Mouse (Mus musculus) adrenal gland, adult 10 weeks (tissue): ENCODE data around the gene Srrm2. TPM values are rescaled to one million over a fixed set of nuclear protein-coding genes. Genes with fewer than 3 reads are reported as not detected.

Source experiments
- polyA plus RNA-seq: library from polyadenylated mRNA; stranded (reverse); fragments of 350-450 nt; fragmentation: Illumina TruSeq; extraction: RNeasy Lipid Tissue Mini Kit (QIAGEN cat#74804); gene quantifications from one replicate; pipeline ENCODE4 v1.2.3, GENCODE M21; 2014; ENCODE audit warnings: low read depth, low replicate concordance

The Srrm2 gene
- polyA plus RNA-seq = 189 TPM

GRCm38 (mm10) chr17:23790269-23791078 lies at the start of gene Srrm2:
Srrm2 (plus strand) TSS chr17:23790532.

GRCm38 (mm10) chr17:23740598-23741021 lies 49.7 kb upstream of the Srrm2 start, which contains the start of gene Paqr4:
Paqr4 (minus strand) TSS chr17:23740867.

GRCm38 (mm10) chr17:23745301-23746251 lies 44.8 kb upstream of the Srrm2 start, which contains the start of gene Kremen2:
Kremen2 (minus strand) TSS chr17:23745833.

GRCm38 (mm10) chr17:23771284-23772218 lies 18.8 kb upstream of the Srrm2 start, which contains the start of gene Flywch1:
Flywch1 (minus strand) TSS chr17:23771602.

GRCm38 (mm10) chr17:23785561-23786471 lies 4.5 kb upstream of the Srrm2 start, which contains the start of gene Flywch2:
Flywch2 (minus strand) TSS chr17:23786081.

GRCm38 (mm10) chr17:23829064-23829619 lies 38.8 kb downstream of the Srrm2 start, which contains the start of gene Elob:
Elob (minus strand) TSS chr17:23829136.

GRCm38 (mm10) chr17:23836006-23836575 lies 45.8 kb downstream of the Srrm2 start, which contains the start of gene Prss33:
Prss33 (minus strand) TSS chr17:23836056.

GRCm38 (mm10) chr17:23843812-23844273 lies 53.5 kb downstream of the Srrm2 start, which contains the start of the genes Prss32 and Prss41:
Prss32 (plus strand) TSS chr17:23843855.
Prss41 (minus strand) TSS chr17:23844172.

GRCm38 (mm10) chr17:23867756-23868155 lies 77.4 kb downstream of the Srrm2 start, which contains the start of gene Prss21:
Prss21 (plus strand) TSS chr17:23868056.

Other genes starting within 250 kb of the Srrm2 start
- gene Zfp213, start 226.3 kb upstream of the Srrm2 start, polyA plus RNA-seq = 0.70 TPM
- not detected for gene Zfp13, start 191.0 kb upstream of the Srrm2 start, polyA plus RNA-seq
- gene Zscan10, start 189.7 kb upstream of the Srrm2 start, polyA plus RNA-seq = not detected
- gene Mmp25, start 145.3 kb upstream of the Srrm2 start, polyA plus RNA-seq = not detected
- gene Bicdl2, start 130.0 kb upstream of the Srrm2 start, polyA plus RNA-seq = not detected
- 11.7 TPM for gene Hcfc1r1, start 116.9 kb upstream of the Srrm2 start, polyA plus RNA-seq
- gene Thoc6, start 116.7 kb upstream of the Srrm2 start, polyA plus RNA-seq = 3.1 TPM
- gene Tnfrsf12a, start 113.1 kb upstream of the Srrm2 start, polyA plus RNA-seq = 4.1 TPM
- gene Cldn6, start 111.3 kb upstream of the Srrm2 start, polyA plus RNA-seq = not detected
- not detected for gene Cldn9, start 106.5 kb upstream of the Srrm2 start, polyA plus RNA-seq
- 0.58 TPM for gene 1520401A03Rik, start 67.7 kb upstream of the Srrm2 start, polyA plus RNA-seq
- gene Pkmyt1, start 64.2 kb upstream of the Srrm2 start, polyA plus RNA-seq = not detected
- gene Paqr4, start 49.7 kb upstream of the Srrm2 start, polyA plus RNA-seq = 3.3 TPM
- gene Kremen2, start 44.7 kb upstream of the Srrm2 start, polyA plus RNA-seq = not detected
- 1.2 TPM for gene Flywch1, start 18.9 kb upstream of the Srrm2 start, polyA plus RNA-seq
- 1.0 TPM for gene Flywch2, start 4.5 kb upstream of the Srrm2 start, polyA plus RNA-seq
- 32.6 TPM for gene Elob, start 38.6 kb downstream of the Srrm2 start, polyA plus RNA-seq
- not detected for gene Prss33, start 45.5 kb downstream of the Srrm2 start, polyA plus RNA-seq
- gene Prss32, start 53.3 kb downstream of the Srrm2 start, polyA plus RNA-seq = not detected
- gene Prss41, start 53.6 kb downstream of the Srrm2 start, polyA plus RNA-seq = not detected
- not detected for gene Prss21, start 77.5 kb downstream of the Srrm2 start, polyA plus RNA-seq
- not detected for gene Dcpp1, start 90.3 kb downstream of the Srrm2 start, polyA plus RNA-seq
- not detected for gene Dcpp2, start 90.3 kb downstream of the Srrm2 start, polyA plus RNA-seq
- gene Dcpp3, start 126.9 kb downstream of the Srrm2 start, polyA plus RNA-seq = not detected
- not detected for gene Sbp, start 151.1 kb downstream of the Srrm2 start, polyA plus RNA-seq
- gene Sbpl, start 164.7 kb downstream of the Srrm2 start, polyA plus RNA-seq = not detected
- gene Prss30, start 190.0 kb downstream of the Srrm2 start, polyA plus RNA-seq = not detected
- gene Prss22, start 207.6 kb downstream of the Srrm2 start, polyA plus RNA-seq = not detected
- not detected for gene Prss27, start 247.6 kb downstream of the Srrm2 start, polyA plus RNA-seq